Mouse (Mus musculus) heart, adult 2 months (tissue): ENCODE measurements at regions not wholly inside any gene's neighbourhood (a gene's known extent, or its start where the extent isn't known, plus 50 kb on each side); places are given as distances from the start of the nearest gene placed in this dataset.

Source experiments
- DNase-seq, 2 experiments: peaks; one replicate each; pipeline ENCODE4 v3.0.0; 2021
- H3K27ac ChIP-seq: fragments of 200-600 bp; 2 replicates; pipeline ENCODE4 v1.8.1; 2022
- H3K27me3 ChIP-seq: fragments of 200-500 bp; 2 replicates; pipeline ENCODE4 v1.6.1; 2012; ENCODE audit warnings: mild to moderate bottlenecking, low read length, inconsistent platforms, mixed read lengths; ENCODE audit not compliant: control insufficient read depth, insufficient read depth
- H3K36me3 ChIP-seq: fragments of 200-500 bp; 2 replicates; pipeline ENCODE4 v1.6.1; 2012; ENCODE audit warnings: low read length, inconsistent platforms; ENCODE audit not compliant: control insufficient read depth, insufficient read depth
- H3K4me1 ChIP-seq: fragments of 200-500 bp; 2 replicates; pipeline ENCODE4 v1.6.1; 2011; ENCODE audit warnings: low read length; ENCODE audit not compliant: control insufficient read depth, insufficient read depth
- H3K4me3 ChIP-seq: fragments of 200-600 bp; 2 replicates; pipeline ENCODE4 v1.8.1; 2022
- H3K79me2 ChIP-seq: fragments of 200-500 bp; replicated peaks from 2 replicates; pipeline ENCODE4 v1.6.1; 2012; ENCODE audit warnings: mild to moderate bottlenecking, inconsistent platforms, low read length, moderate library complexity, mixed read lengths; ENCODE audit not compliant: control insufficient read depth, insufficient read depth
- H3K9ac ChIP-seq: fragments of 200-500 bp; 2 replicates; pipeline ENCODE4 v1.6.1; 2012; ENCODE audit warnings: low read depth, mild to moderate bottlenecking, control low read depth, inconsistent platforms, low read length, mixed read lengths
- CTCF ChIP-seq: fragments of 200-600 bp; IDR thresholded peaks from 2 replicates; pipeline ENCODE4 v1.8.1; 2022; ENCODE audit warnings: antibody characterized with exemption, mild to moderate bottlenecking, moderate library complexity
- EP300 ChIP-seq: fragments of 200-500 bp; IDR thresholded peaks from 2 replicates; pipeline ENCODE4 v1.6.1; 2011; ENCODE audit warnings: low read depth, low read length, control low read depth; ENCODE audit not compliant: insufficient read depth
- POLR2A ChIP-seq: fragments of 200-500 bp; IDR thresholded peaks from 2 replicates; pipeline ENCODE4 v1.6.1; 2011; ENCODE audit warnings: mild to moderate bottlenecking, low read depth, low read length, control low read depth; ENCODE audit not compliant: insufficient read depth
- WGBS: fragments of 180-500 bp; shearing (Covaris S2); methylation state at CpG from one replicate; pipeline ENCODE4 v1.1.7; 2018; 5-methylcytosine and 5-hydroxymethylcytosine counted together
- intact Hi-C: fragments of 180-260 bp; cut with DNase I; formaldehyde crosslinking; loops from one replicate; pipeline ENCODE4 v1.15.1; 2025

DNA sequence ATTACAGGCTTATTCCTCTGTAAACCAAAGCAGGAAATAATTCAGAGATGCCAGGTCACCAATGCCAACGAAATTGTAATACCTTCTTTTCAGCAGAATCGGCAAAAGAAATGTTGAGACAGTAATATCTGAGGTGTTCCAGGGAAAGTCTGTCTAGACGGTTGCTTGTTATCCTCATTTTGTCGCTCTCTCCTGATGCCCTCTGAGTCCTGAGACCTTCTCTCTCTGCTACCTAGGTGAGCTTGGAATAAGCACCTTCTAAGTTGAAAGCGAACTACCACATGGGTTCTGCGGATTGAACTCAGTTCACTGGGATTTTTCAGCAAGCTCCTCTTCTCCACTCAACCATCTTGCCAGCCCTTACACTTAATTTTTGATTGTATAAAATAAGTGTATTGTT, 61.8 kb upstream of the Gm10295 start:
- WGBS = 83% methylated on average over 6 of the region's 6 CpGs
- TF ChIP-seq CTCF (no peak), POLR2A (no peak), EP300 (no peak)
- Histone ChIP-seq H3K4me3 (no peak overlapping the region), H3K9ac (no peak overlapping the region), H3K4me1 (no peaks in the 10 kb centered on the region; the same call in 1 of the 2 replicates), H3K79me2 (no peaks in the 10 kb centered on the region), H3K36me3 (no peaks in the 10 kb centered on the region), H3K27ac (no peak overlapping the region), H3K27me3 (no peaks in the 10 kb centered on the region)
- intact Hi-C loops = loop anchor here (2.0 to 10.0 kb wide), 7 partner anchors 169 to 1921 kb away; partner anchors contain the start of gene Nr2f2
- DNase-seq = no peak

DNA sequence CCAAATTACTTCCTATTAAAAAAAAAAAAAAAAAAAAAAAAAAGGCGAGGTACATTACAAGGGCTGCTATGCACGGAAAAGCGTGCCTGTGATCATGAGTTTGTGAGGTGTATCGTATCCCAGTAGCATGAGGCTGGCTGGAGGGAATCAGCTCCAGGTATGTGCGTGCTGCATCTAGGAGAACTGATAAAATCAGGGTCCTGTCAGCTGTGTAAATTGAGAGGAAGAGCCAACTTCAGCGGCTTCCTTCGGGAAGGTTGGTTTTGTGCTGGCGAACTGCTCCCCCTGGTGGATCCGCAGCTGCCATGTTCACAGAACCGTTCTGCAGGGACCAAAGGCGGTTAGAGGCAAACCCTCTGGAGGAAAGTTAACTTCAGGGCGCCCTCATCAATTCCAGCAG, 60.8 kb upstream of the Gm10295 start:
- peak overlapping the region; percentile 36 for H3K4me3 ChIP-seq
- WGBS = 1% methylated on average over 12 of the region's 12 CpGs
- intact Hi-C loops = loop anchor here (2.0 to 10.0 kb wide), 7 partner anchors 170 to 1920 kb away; partner anchors contain the start of gene Nr2f2
- peak; percentile 84 to 85 for DNase-seq
- H3K4me1 ChIP-seq = no peaks in the 10 kb centered on the region; the same call in 1 of the 2 replicates
- H3K27ac ChIP-seq = peak overlapping the region; percentile 81
- no peaks in the 10 kb centered on the region for H3K79me2 ChIP-seq
- H3K27me3 ChIP-seq = no peaks in the 10 kb centered on the region
- TF ChIP-seq POLR2A (peak; percentile 35; the same call in 1 of the 2 replicates), CTCF (peak; percentile 97), EP300 (peak; percentile 82)
- no peaks in the 10 kb centered on the region for H3K36me3 ChIP-seq
- H3K9ac ChIP-seq = peak overlapping the region; percentile 52

DNA sequence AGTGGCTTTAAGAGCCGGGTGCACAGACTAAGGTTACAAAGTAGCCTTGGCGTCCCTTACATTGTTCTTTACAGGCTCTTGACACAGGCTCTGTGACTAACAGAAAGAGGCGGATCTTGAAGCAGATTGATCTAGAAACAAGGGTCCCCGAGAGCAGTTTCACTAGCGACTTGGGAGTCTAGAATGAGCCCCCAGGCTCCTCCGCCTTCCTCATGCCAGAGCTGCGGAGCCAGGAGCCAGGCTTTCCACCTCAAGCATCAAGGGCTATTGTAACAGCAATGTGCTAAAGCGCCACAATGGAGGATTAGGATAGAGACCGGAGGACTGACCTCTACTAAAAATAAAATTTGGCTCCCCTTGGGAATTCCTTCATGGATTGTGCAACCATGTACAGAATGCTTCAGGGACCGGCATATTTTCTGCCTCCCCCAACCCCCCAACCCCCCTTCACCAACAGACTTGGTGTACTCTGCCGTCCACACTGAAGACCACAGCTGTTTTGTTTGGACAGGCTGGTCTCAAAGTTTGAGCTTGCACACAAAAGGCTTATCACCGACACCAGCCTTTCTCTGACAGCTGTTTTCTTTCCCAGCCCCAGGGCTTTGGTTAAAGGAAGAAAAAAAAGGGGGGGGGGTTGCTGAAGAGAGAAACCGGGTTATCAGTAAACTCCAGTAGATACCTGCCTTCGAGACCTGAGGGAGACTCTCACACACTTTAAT, 60.2 kb upstream of the Gm10295 start:
- Histone ChIP-seq H3K27ac (peak overlapping the region; percentile 81), H3K9ac (peak overlapping the region; percentile 33), H3K36me3 (no peaks in the 10 kb centered on the region), H3K4me1 (no peaks in the 10 kb centered on the region; the same call in 1 of the 2 replicates), H3K4me3 (peak overlapping the region; percentile 36), H3K27me3 (no peaks in the 10 kb centered on the region), H3K79me2 (no peaks in the 10 kb centered on the region)
- intact Hi-C loops = loop anchor here (2.0 to 10.0 kb wide), 9 partner anchors 33 to 1919 kb away; partner anchors contain the start of gene Nr2f2
- TF ChIP-seq CTCF (no peak), POLR2A (0 out of 2 replicates have a peak, but pooled peaks have one; percentile 18), EP300 (peak; percentile 67; the same call in 1 of the 2 replicates)
- peak; percentile 62 to 67 for DNase-seq
- WGBS = 1% methylated on average over 14 of the region's 14 CpGs

DNA sequence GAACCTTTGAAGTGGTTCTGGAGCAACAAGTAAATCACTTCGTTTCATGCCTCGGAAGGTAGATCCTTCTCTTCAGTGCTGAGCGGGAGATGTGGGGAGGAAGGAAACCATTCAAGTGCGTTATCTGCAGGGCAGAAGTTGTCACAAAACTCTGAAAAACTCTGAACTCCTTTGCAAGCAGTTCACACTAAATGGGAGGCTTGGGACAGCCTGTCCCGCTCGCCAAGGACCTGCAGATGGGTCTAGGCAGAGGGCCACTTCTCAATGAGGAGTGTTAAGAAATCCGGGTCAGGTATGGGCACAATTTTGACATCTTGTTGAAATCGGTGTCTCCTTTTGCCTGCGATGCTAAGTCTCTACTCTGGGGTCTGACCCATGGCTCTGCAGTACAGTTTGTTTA, 58.6 kb upstream of the Gm10295 start:
- 73% methylated on average over 9 of the region's 9 CpGs for WGBS
- Histone ChIP-seq H3K79me2 (no peaks in the 10 kb centered on the region), H3K36me3 (no peaks in the 10 kb centered on the region), H3K4me1 (no peaks in the 10 kb centered on the region; the same call in 1 of the 2 replicates), H3K4me3 (no peak overlapping the region), H3K27me3 (no peaks in the 10 kb centered on the region), H3K9ac (no peak overlapping the region), H3K27ac (peak overlapping the region; percentile 15; the same call in 1 of the 2 replicates)
- intact Hi-C loops = loop anchor here (2.0 to 10.0 kb wide), 8 partner anchors 31 to 1918 kb away; partner anchors contain the start of gene Nr2f2
- TF ChIP-seq EP300 = no peak
- no peak for TF ChIP-seq POLR2A
- no peak for TF ChIP-seq CTCF
- DNase-seq = no peak

DNA sequence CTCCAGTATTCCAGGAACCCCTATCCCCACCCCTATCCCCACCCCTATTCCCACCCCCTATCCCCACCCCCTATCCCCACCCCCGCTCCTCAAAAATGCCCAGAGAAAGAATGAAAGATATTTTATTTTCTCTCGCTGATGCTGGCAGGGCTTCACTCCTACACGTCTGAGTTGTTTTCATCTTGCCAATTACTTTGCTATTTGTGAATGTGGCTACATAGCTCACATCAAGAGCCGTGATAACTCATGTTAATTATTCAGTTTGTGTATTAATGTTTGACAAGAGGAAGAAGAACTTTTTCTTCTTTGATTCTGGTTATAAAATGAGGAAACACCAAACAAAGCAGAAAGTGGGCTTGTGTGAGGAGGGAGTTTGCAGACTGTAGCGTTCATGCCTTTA, 57.8 kb upstream of the Gm10295 start:
- no peak for TF ChIP-seq CTCF
- no peak for TF ChIP-seq EP300
- TF ChIP-seq POLR2A = no peak
- DNase-seq = no peak
- H3K36me3 ChIP-seq = no peaks in the 10 kb centered on the region
- no peak overlapping the region for H3K4me3 ChIP-seq
- no peak overlapping the region for H3K9ac ChIP-seq
- H3K27me3 ChIP-seq = no peaks in the 10 kb centered on the region
- 55% methylated on average over 5 of the region's 5 CpGs for WGBS
- peak overlapping the region; percentile 15 for H3K27ac ChIP-seq
- H3K79me2 ChIP-seq = no peaks in the 10 kb centered on the region
- intact Hi-C loops = no loop called here
- no peaks in the 10 kb centered on the region; the same call in 1 of the 2 replicates for H3K4me1 ChIP-seq

DNA sequence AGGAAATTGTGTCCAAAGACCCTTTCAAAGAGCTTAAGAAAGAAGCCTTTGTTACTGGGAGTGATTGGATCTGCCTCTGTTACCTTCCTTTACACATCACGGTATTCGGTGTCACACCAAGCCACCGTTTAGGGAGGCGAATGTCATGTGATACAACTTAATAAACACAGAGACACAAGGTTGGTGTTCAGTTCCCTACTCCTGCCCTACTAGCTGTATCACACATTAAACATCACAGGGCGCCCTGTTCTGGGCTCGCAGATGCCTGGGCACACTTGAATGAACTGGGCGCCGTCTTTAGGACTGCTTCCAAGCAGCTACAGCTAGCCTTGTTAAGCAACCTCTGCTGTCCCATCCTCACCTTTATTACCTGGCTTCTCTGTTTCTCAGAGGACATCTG, 55.0 kb upstream of the Gm10295 start:
- intact Hi-C loops = no loop called here
- H3K27ac ChIP-seq = no peak overlapping the region
- no peaks in the 10 kb centered on the region; the same call in 1 of the 2 replicates for H3K4me1 ChIP-seq
- H3K9ac ChIP-seq = no peak overlapping the region
- TF ChIP-seq CTCF (no peak), EP300 (no peak), POLR2A (no peak)
- no peak overlapping the region for H3K4me3 ChIP-seq
- no peaks in the 10 kb centered on the region for H3K27me3 ChIP-seq
- H3K79me2 ChIP-seq = no peaks in the 10 kb centered on the region
- WGBS = 94% methylated on average over 8 of the region's 8 CpGs
- DNase-seq = no peak
- no peaks in the 10 kb centered on the region for H3K36me3 ChIP-seq
